Mouse (Mus musculus) CD4-positive, CD25-positive, alpha-beta regulatory T cell, adult 4 months (primary cell): ENCODE data around the gene Ccl17. TPM values are rescaled to one million over a fixed set of nuclear protein-coding genes. Genes with fewer than 3 reads are reported as not detected.
A peak's percentile ranks its signal among the peaks of the same experiment; 100 is the strongest.
"Not testable (repeated sequence)": the region's sequence is repeated elsewhere in the genome, so short reads cannot be mapped to it uniquely, and the experiment has no call there.

Source experiments
- ATAC-seq: one replicate; pipeline ENCODE4 v1.8.0; 2017
- polyA plus RNA-seq, 2 experiments: library from polyadenylated mRNA; unstranded; fragments of 100-300 nt; shearing (Covaris generic); gene quantifications; one replicate each; pipeline ENCODE4 v1.2.1; 2017

Ccl17 gene
- polyA plus RNA-seq, 2 experiments from 2014 or later, result not detected

DNA sequence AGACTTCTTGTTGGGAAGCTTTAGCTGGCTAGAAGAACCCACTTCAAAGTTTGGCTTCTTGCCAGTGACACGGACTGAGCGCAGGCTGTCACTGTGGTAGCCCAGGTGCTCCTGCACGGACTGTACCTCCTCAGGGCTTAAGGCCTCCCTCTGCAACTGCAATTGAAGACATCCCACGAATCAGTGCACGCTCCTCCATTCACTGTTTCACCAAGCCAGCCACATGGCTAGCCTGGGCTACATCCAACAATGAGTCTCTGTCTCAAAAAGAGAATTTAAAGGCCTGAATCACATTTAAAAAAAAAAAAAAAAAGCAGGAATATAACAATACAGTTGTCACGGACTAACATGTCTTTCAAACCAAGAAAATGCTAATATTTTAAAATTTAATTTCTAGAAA, 18.0 kb downstream of the Ccl17 start:
- no peak for ATAC-seq

DNA sequence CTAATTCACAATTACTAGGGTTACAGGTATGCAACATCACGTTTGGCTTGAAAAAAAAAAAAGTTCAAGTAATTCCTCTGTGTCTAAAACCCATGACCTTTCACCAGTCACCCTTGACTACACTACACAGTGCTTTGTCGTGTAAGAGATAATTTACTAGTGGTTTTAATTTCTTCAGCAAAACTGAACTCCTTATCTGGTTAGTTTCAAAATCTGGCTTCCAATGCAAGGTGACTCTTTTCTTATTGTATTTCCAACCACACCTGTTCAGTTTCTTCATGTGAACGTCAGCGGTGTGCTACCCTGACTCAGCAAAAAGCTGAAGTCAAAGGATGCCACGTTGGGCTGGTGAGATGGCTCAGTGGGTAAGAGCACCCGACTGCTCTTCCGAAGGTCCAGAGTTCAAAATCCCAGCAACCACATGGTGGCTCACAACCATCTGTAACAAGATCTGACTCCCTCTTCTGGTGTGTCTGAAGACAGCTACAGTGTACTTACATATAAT, 23.7 kb downstream of the Ccl17 start:
- ATAC-seq, result not testable (repeated sequence)

DNA sequence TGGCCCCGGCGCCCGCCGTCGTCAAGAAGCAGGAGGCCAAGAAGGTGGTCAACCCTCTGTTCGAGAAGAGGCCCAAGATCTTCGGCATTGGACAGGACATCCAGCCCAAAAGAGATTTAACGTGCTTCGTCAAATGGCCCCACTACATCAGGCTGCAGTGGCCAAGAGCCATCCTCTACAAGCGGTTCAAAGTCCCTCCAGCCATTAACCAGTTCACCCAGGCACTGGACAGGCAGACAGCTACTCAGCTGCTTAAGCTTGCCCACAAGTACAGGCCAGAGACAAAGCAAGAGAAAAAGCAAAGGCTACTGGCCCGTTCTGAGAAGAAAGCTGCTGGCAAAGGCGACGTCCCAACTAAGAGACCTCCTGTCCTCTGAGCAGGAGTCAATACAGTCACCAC, 25.5 kb downstream of the Ccl17 start:
- ATAC-seq, result not testable (repeated sequence)

DNA sequence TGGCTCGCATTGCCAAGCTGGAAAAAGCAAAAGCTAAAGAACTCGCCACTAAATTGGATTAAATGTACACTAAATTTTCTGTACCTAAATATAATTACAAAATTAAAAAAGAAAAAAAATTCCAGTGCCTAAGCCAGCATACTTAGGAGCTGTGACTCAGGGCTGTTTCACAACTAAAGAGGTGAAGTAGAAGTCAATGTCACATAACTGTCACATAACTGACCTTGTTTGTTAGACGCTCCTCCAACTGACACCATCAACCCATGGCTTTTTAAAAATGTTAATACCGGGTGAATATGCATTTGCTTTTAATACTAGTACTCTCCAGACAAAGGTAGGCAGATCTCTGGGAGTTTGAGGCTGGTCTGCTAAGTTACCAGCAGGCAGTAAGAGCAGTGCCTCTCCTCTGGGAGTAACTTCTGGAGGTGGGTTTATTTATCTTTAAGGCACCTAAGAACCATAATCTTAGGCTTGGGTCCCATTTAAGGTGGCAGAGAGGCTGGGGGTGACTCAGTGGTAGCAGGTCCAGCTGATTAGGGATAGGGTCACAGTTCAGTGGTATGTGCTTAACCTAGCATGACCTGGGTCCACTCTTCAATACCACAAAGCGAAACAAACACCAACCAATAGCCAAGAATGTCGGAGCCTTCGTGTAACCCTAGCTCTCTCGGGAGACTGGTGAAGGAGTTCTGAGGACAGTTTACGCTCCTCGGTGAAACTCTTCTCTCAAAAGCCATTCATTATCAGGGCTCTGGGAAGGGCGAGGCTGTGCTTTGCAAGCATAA, 26.4 kb downstream of the Ccl17 start:
- no peak for ATAC-seq

DNA sequence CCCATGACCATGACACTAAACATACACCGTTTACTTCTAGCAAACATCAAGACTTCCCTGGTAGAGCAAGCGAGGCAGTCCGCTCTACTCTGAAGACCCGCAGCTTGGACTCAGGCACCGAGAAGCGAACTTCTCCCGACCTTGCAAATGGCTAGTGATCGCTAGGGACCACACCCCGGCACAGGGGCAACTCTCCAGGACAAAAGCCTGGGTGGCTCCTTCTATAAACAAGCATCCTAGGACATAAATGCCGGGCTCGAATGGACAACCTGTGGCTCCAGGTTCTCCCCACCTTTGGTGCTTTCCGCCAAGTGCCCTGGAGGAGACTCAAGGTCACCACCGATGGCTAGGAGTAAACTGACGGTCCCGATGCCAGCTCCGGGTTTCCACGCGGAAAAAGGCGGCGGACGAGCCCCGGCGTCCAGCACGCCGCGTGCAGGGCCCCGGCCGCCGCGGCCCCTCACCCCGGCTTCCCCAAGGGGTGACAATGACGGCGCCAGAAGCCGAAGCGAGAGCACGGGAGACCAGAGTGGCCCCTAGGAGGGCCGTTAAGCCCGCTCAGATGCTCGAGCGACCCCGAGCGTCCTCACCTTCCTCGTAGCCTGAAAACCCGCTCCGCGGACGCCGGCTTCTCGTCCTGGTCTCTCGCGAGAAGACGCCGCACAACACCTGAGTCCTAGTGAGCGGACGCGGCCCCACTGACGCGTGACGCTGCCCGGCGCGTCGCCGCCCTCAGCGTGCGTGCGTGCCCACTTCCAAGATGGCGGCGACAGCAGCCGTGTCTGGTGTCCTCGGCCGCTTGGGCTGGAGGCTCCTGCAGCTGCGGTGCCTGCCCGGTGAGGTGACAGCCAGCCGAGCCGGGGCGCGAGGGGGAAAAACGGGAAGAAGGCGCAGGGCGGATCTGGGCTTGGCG, 27.7 kb downstream of the Ccl17 start, which contains the start of the genes Coq9 and Ciapin1:
TSS of gene Coq9 (plus strand) at position 660 of the 913 bp plus-strand sequence.
TSS of gene Ciapin1 (minus strand) at position 697 of the 913 bp plus-strand sequence.
- peak; percentile 97 for ATAC-seq

DNA sequence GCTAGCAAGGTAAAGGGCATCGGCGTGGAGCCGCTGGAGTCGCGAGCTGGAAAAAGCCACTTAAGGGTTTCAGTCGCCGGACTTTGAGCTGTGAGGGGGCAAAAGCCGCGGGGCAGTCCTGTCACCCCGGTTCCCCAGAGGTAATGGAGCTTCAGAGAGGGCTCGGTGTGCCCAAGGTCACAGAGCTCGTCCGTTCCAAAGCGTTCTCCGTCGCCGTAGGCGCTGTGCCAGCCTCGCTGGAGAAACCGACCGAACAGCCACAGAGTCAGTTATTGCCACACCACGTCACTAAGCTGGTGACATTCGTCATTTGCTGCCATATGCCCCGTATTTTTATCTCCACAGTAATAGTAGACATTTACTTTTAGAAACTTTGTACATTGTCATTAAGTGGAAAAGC, 28.3 kb downstream of the Ccl17 start:
- peak; percentile 57 for ATAC-seq

DNA sequence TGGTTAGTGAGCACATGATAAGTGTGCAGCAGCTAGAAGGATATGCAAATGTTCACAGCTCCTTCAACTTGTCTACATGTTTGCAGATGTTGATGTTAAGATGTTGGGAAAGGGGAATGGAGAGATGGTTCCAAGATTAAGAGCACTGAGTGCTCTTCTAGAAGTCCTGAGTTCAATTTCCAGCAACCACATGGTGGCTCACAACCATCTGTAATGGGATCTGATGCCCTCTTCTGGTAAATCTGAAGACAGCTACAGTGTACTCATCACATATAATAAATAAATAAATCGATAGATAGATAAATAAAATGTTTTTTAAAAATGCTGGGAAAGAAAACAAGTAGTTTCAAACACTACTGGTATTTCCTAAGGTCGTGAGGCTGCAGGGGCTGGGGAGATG, 30.9 kb downstream of the Ccl17 start:
- no peak for ATAC-seq

DNA sequence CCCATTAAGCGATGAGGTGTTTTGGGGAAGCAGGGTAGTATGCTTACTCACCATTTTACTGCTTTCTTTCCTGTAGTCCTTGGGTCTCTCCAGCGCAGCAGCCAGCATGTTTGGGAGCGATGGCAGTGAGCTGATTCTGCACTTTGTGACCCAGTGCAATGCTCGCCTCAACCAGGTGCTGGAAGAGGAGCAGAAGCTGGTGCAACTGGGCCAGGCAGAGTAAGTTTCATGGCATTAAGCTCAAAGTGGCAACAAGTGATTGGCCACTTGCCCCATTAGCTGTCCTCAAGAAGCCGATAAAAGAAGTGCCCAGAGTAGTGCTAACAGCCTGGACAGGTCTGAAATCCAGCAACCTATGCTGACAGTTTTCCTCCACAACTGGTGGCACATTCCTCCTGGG, 39.8 kb downstream of the Ccl17 start:
- no peak for ATAC-seq

DNA sequence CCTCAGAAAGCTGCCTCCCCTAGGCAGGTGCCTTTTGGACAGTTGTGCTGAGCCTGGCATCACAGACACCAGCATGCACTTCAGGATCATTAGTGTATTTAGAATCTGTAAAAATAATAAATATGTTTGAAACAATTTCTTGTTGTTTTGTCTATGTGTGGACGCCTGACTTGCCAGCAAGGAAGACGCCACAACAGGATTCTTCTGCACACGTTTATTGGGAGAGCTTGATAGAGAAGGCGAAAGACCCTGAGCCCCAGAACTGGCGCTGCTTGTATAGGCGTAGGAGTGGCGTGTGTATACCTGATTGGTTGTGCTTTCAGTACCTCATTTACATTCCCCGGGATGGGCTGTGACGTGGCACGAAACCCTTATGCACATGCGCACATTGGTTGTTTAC, 44.5 kb downstream of the Ccl17 start:
- ATAC-seq, result not testable (repeated sequence)

DNA sequence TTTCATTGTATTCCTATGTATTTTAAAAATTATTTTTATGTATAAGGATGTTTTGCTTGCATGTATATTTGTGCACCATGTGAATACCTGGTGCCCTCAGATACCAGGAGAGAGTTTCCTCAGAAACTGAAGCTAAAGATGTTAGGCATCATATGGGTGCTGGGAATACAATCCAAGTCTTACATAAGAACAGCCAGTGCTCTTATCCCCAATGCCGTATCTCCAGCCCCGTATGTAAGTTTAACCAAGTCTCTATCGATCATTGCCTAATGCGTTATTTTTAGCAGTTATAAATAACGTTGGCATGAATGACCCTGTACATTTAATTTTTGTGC, 46.7 kb downstream of the Ccl17 start:
- peak; percentile 24 for ATAC-seq

DNA sequence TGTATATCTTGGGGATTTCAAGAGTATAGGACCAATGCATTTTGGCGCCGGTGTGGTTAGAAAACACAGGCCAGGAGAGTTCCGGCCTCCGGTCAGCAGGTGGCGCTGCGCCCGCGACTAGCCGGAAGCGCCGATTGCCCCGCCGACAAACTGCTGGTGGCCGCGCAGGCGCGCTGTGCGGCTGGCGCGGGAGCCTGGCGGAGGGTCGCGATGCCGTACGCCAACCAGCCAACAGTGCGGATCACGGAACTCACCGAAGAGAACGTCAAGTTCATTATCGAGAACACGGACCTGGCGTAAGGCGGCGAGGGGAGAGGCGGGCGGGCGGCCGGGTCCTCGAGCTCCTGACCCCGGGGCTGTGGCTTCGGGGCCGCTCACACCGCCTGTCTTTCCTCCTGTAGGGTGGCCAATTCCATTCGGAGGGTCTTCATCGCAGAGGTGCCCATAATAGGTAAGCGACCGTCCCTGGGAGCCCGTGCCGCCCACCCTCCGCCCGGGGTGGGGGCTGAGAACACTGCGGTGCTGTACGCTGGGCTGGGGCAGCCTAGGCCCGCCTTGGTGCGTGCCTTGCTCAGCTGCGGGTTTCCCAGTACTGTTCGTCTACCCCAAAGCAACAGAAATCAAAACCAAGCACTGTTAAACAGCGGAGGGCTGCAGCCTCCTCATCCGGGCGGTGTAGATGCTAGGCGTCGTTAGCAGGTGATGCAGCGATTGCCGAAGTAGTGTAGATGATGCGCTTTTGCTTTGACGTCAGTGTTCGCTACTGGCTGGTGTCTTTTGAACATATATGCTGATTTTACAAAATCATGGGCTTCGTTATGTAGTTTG, 47.3 kb downstream of the Ccl17 start, which contains the start of gene Polr2c:
TSS of gene Polr2c (plus strand) at position 105 of the 828 bp plus-strand sequence.
- peak; percentile 85 for ATAC-seq

DNA sequence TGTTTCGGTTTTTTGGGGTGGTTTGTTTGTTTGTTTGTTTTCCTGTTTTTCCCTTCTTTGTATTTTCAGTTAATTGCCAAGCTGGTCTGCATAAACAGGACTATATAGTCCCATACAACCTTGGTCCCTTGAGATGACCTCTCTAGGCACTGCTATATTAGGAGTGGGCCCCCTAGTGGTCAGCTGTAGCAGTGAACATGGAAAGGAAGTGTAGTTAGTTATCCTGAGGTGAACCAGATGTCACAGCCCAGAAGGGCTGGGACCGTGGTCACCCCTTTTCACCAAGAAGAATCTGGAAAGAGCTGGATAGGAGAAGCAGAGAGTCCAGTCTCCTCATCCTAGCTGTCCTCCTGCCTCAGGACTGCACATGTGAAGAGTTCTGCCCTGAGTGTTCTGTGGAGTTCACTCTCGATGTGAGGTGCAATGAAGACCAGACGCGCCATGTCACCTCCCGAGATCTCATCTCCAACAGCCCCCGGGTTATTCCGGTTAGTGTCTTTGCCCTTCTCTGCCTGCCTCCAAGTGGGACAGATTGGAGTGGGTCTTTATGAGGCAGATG, 51.2 kb downstream of the Ccl17 start:
- ATAC-seq, result peak; percentile 56

Other genes with a start within 250 kb of the Ccl17 start
- 10 to 100 TPM; 25.3 to 29.6 TPM for gene Rspry1, start 208.5 kb upstream of the Ccl17 start, polyA plus RNA-seq
- 10 to 100 TPM; 80.6 to 84.1 TPM for gene Fam192a, start 208.5 kb upstream of the Ccl17 start, polyA plus RNA-seq
- gene Arl2bp, start 143.9 kb upstream of the Ccl17 start, polyA plus RNA-seq, result 10 to 100 TPM; 22.2 to 28.4 TPM
- under 1 TPM in 1 of 2 experiments, not detected in 1; 0.47 TPM for gene Pllp, start 114.2 kb upstream of the Ccl17 start, polyA plus RNA-seq
- gene Ccl22, start 64.9 kb upstream of the Ccl17 start, polyA plus RNA-seq, result not detected
- not detected for gene Cx3cl1, start 38.4 kb upstream of the Ccl17 start, polyA plus RNA-seq
- 10 to 100 TPM; 45.6 to 67.5 TPM for gene Coq9, start 27.9 kb downstream of the Ccl17 start, polyA plus RNA-seq
- gene Ciapin1, start 27.9 kb downstream of the Ccl17 start, polyA plus RNA-seq, result 100 to 1,000 TPM in 1 of 2 experiments, 10 to 100 TPM in 1; 79.2 to 108 TPM
- 100 to 1,000 TPM in 1 of 2 experiments, 10 to 100 TPM in 1; 87.2 to 106 TPM for gene Polr2c, start 47.0 kb downstream of the Ccl17 start, polyA plus RNA-seq
- gene Dok4, start 65.9 kb downstream of the Ccl17 start, polyA plus RNA-seq, result 1 to 10 TPM in 1 of 2 experiments, under 1 TPM in 1; 0.92 to 1.1 TPM
- not detected for gene Ccdc102a, start 107.6 kb downstream of the Ccl17 start, polyA plus RNA-seq
- gene Adgrg5, start 113.2 kb downstream of the Ccl17 start, polyA plus RNA-seq, result 1 to 10 TPM in 1 of 2 experiments, under 1 TPM in 1; 0.97 to 1.4 TPM
- gene Adgrg1, start 164.3 kb downstream of the Ccl17 start, polyA plus RNA-seq, result 1 to 10 TPM; 4.6 to 8.4 TPM
- under 1 TPM in 1 of 2 experiments, not detected in 1; 0.51 TPM for gene Adgrg3, start 207.2 kb downstream of the Ccl17 start, polyA plus RNA-seq
- not detected for gene Drc7, start 244.7 kb downstream of the Ccl17 start, polyA plus RNA-seq